Mouse (Mus musculus): ENCODE data around the gene Zfp946. TPM values are rescaled to one million over a fixed set of nuclear protein-coding genes. Genes with fewer than 3 reads are reported as not detected.

Gene Zfp946
- polyA plus RNA-seq (2015; fragmentation: Nextera tagmentation; extraction: Ambion mirVana): 5.7 and 5.9 TPM in 2 replicates

DNA sequence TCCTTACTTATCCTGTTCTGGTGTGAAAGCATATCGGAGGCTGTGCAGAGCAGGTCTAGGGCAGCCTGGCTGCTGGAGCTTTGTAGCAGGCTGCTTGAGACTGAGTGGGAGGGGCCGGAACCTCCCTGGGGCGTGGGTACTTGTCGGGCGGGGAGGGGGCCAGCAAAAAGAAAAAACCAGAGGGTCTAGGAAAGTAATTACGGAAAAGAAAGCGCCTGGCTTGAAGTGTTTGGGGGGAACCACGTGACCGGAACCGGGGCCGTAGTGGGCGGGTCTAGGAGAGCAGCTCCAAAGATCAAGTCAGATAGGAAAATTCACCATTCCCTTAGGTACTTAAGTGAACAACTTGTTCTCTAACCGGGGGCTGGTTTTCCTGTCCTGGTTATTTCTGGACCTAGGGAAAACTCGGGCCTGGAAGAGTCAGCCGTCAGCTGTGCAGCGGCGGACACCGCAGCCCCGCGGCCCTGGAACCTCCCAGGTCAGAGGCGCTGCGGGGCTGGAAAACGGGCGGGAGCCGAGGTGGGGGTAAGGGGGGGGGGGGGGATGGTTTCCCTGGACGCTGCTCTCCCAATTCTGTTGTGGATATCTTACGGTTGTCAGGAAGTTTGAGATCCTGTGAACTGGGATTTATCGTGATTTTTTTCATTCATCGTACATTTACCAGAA lies at the start of gene Zfp946:
Zfp946 (plus strand) TSS at position 271 of the 666 bp plus-strand sequence.
- Histone ChIP-seq H3K27me3 (replicated peaks; ENCODE audit: insufficient read depth, low read length) (no peaks in the 10 kb centered on the region), H3K36me3 (ENCODE audit: insufficient read depth, low read length) (no peaks in the 10 kb centered on the region), H3K4me1 (ENCODE audit: insufficient read depth, low read depth, low read length) (no peaks in the 10 kb centered on the region), H3K9me3 (ENCODE audit: low read length) (no peaks in the 10 kb centered on the region), H3K4me2 (replicated peaks; ENCODE audit: low read depth, low read length) (peak within 1 kb of the TSS; percentile 66), H3K9ac (replicated peaks; ENCODE audit: low read depth) (peak within 1 kb of the TSS; percentile 62), H3K4me3 (ENCODE audit: low read depth, low read length) (peak within 1 kb of the TSS; percentile 71), H3K27ac (ENCODE audit: low read length) (peak within 1 kb of the TSS; percentile 75)
- WGBS: under 1% methylated on average over 22 of the region's 29 CpGs
- DNase-seq (ENCODE audit: low spot score) (peak; percentile 92), ATAC-seq (peak; percentile 94)
- peak; percentile 15; the same call in 1 of the 2 replicates for TF ChIP-seq EP300 (IDR thresholded peaks at IDR 0.05)
- TF ChIP-seq CTCF (IDR thresholded peaks at IDR 0.05): no peak

DNA sequence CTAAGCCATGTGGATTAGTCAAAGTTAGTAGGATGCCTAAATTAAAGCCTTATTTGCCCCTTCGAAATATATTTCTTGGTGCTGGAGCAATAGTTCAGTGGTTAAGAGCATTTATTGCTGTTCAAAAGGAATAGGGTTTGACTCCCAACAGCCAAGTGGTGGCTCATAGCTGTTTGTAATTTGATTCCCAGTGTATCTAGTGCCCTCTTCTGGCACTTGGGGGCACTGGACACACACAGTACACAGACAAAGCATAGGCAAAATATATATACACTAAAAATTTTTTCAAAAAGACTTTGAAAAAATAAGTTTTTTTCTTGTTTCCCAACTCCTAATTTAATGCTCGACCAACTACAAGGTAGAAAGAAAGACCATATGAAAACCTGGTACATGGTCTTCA lies 13.3 kb upstream of the Zfp946 start:
- no peak overlapping the region for H3K27ac ChIP-seq (ENCODE audit: low read length)
- no peak overlapping the region for H3K9ac ChIP-seq (replicated peaks; ENCODE audit: low read depth)
- 73% methylated on average over 2 of the region's 2 CpGs for WGBS
- no peak overlapping the region for H3K4me3 ChIP-seq (ENCODE audit: low read depth, low read length)
- TF ChIP-seq CTCF (IDR thresholded peaks at IDR 0.05) (peak; percentile 67), EP300 (IDR thresholded peaks at IDR 0.05) (no peak)
- no peaks in the 10 kb centered on the region for H3K27me3 ChIP-seq (replicated peaks; ENCODE audit: insufficient read depth, low read length)
- no peaks in the 10 kb centered on the region for H3K36me3 ChIP-seq (ENCODE audit: insufficient read depth, low read length)
- no peak overlapping the region for H3K4me2 ChIP-seq (replicated peaks; ENCODE audit: low read depth, low read length)
- ATAC-seq: no peak
- no peaks in the 10 kb centered on the region for H3K9me3 ChIP-seq (ENCODE audit: low read length)
- peak; percentile 55 for DNase-seq (ENCODE audit: low spot score)
- no peaks in the 10 kb centered on the region for H3K4me1 ChIP-seq (ENCODE audit: insufficient read depth, low read depth, low read length)

GRCm38 (mm10) chr17:22417510-22417909 lies 6.5 kb upstream of the Zfp946 start:
- Histone ChIP-seq H3K4me3 (ENCODE audit: low read depth, low read length) (no peak overlapping the region), H3K4me2 (replicated peaks; ENCODE audit: low read depth, low read length) (no peak overlapping the region), H3K36me3 (ENCODE audit: insufficient read depth, low read length) (no peaks in the 10 kb centered on the region), H3K9ac (replicated peaks; ENCODE audit: low read depth) (no peak overlapping the region), H3K27ac (ENCODE audit: low read length) (no peak overlapping the region), H3K4me1 (ENCODE audit: insufficient read depth, low read depth, low read length) (no peaks in the 10 kb centered on the region), H3K9me3 (ENCODE audit: low read length) (no peaks in the 10 kb centered on the region), H3K27me3 (replicated peaks; ENCODE audit: insufficient read depth, low read length) (no peaks in the 10 kb centered on the region)
- TF ChIP-seq CTCF (IDR thresholded peaks at IDR 0.05) (peak; percentile 86), EP300 (IDR thresholded peaks at IDR 0.05) (no peak)
- ATAC-seq (0 out of 2 replicates have a peak, but pooled peaks have one; percentile 35), DNase-seq (ENCODE audit: low spot score) (peak; percentile 67)
- 2% methylated on average over 3 of the region's 3 CpGs for WGBS

DNA sequence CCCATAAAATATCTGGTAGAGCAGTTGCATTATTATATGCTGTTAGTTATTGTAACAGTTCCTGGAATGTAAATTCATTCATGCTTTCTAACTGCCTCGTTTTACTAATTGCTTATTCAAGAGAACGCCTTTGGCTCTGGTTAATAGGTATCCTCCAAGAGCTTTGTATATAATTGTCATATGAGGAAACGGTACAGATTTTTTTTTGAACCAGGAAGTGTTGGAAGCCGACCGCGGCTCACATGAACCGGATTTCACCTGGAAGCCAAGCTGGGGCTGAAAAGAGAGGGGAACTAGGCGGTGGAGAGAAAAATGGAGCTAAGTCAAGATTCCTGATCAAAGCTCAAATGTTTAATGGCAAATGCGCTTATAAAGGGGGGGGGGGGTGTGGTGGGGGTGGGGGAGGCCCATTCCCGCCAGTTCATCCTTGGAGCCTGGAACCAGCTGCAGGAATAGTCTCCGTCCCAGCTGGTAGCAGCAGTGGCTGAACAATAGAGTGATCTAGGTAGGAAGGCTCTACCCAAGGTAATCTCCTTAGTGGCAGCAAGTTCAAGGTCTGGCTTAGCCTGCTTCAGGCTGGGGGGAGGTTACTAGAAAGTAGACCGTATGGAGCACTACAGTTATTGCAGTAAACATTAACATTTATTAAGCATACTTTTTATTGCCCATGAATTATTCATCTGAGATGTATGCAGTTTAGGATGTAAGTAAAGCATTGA lies 773 bp downstream of the Zfp946 start:
- H3K9me3 ChIP-seq (ENCODE audit: low read length): no peaks in the 10 kb centered on the region
- no peaks in the 10 kb centered on the region for H3K4me1 ChIP-seq (ENCODE audit: insufficient read depth, low read depth, low read length)
- peak overlapping the region; percentile 75; the same call in 1 of the 2 replicates for H3K27ac ChIP-seq (ENCODE audit: low read length)
- peak overlapping the region; percentile 71 for H3K4me3 ChIP-seq (ENCODE audit: low read depth, low read length)
- H3K9ac ChIP-seq (replicated peaks; ENCODE audit: low read depth): peak overlapping the region; percentile 62
- H3K36me3 ChIP-seq (ENCODE audit: insufficient read depth, low read length): no peaks in the 10 kb centered on the region
- DNase-seq (ENCODE audit: low spot score) (peak; percentile 43), ATAC-seq (0 out of 2 replicates have a peak, but pooled peaks have one; percentile 6)
- H3K27me3 ChIP-seq (replicated peaks; ENCODE audit: insufficient read depth, low read length): no peaks in the 10 kb centered on the region
- H3K4me2 ChIP-seq (replicated peaks; ENCODE audit: low read depth, low read length): peak overlapping the region; percentile 66
- no peak for TF ChIP-seq CTCF (IDR thresholded peaks at IDR 0.05)
- no peak for TF ChIP-seq EP300 (IDR thresholded peaks at IDR 0.05)
- WGBS: 3% methylated on average over 12 of the region's 12 CpGs

DNA sequence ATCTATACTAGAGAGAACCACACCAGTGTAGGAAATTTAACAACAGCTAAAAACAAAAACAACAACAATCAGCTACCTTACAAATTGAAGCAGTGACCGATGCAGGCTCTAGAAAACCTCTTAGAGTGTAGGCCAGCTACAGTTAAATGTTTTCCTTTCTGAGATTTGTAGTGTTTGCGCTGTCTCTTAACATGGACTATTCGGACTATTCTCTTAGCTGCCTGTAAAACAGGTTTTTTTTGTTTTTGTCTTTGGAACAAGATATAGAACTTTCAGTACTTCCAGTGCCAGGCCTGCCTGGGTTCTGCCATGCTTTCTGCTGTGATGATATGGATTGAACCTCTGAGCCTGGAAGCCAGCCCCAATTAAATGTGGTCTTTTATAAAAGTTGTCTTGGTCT lies 23.7 kb downstream of the Zfp946 start:
- peak; percentile 62 for DNase-seq (ENCODE audit: low spot score)
- no peaks in the 10 kb centered on the region for H3K36me3 ChIP-seq (ENCODE audit: insufficient read depth, low read length)
- no peak overlapping the region; the same call in 1 of the 2 replicates for H3K4me2 ChIP-seq (replicated peaks; ENCODE audit: low read depth, low read length)
- no peak overlapping the region for H3K4me3 ChIP-seq (ENCODE audit: low read depth, low read length)
- ATAC-seq: peak; percentile 57
- H3K4me1 ChIP-seq (ENCODE audit: insufficient read depth, low read depth, low read length): no peaks in the 10 kb centered on the region
- H3K27ac ChIP-seq (ENCODE audit: low read length): peak overlapping the region; percentile 0; the same call in 1 of the 2 replicates
- 57% methylated on average over 3 of the region's 3 CpGs for WGBS
- TF ChIP-seq EP300 (IDR thresholded peaks at IDR 0.05): no peak
- TF ChIP-seq CTCF (IDR thresholded peaks at IDR 0.05): no peak
- H3K9me3 ChIP-seq (ENCODE audit: low read length): no peaks in the 10 kb centered on the region
- no peak overlapping the region for H3K9ac ChIP-seq (replicated peaks; ENCODE audit: low read depth)
- H3K27me3 ChIP-seq (replicated peaks; ENCODE audit: insufficient read depth, low read length): no peaks in the 10 kb centered on the region

DNA sequence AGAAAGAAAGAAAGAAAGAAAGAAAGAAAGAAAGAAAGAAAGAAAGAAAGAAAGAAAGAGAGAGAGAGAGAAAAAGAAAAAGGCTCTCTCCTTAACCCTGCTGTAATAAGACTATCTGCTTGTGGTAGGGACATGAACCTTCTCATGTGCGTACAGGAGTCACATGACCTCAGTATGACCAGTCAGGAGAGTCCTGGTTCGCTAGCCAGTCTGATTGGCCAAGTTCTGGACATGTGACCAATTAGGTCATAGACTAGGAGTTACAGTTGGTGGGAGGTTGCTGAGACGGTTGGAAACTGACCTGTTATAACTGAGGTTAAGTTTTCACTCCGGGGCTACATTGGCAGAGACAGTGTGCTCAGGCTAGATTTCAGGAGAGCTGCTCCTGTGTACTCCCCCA lies 73.1 kb downstream of the Zfp946 start:
- Histone ChIP-seq H3K27ac (ENCODE audit: low read length) (no peak overlapping the region), H3K4me3 (ENCODE audit: low read depth, low read length) (no peak overlapping the region), H3K36me3 (ENCODE audit: insufficient read depth, low read length) (no peaks in the 10 kb centered on the region), H3K4me2 (replicated peaks; ENCODE audit: low read depth, low read length) (no peak overlapping the region), H3K27me3 (replicated peaks; ENCODE audit: insufficient read depth, low read length) (no peaks in the 10 kb centered on the region), H3K9ac (replicated peaks; ENCODE audit: low read depth) (no peak overlapping the region), H3K4me1 (ENCODE audit: insufficient read depth, low read depth, low read length) (no peaks in the 10 kb centered on the region), H3K9me3 (ENCODE audit: low read length) (no peaks in the 10 kb centered on the region)
- 62% methylated on average over 4 of the region's 4 CpGs for WGBS
- no peak for DNase-seq (ENCODE audit: low spot score)
- no peak for ATAC-seq
- TF ChIP-seq EP300 (IDR thresholded peaks at IDR 0.05) (no peak), CTCF (IDR thresholded peaks at IDR 0.05) (no peak)

Other genes with a start within 250 kb of the Zfp946 start
- gene Zfp994, start 198.6 kb upstream of the Zfp946 start, polyA plus RNA-seq (2015; fragmentation: Nextera tagmentation; extraction: Ambion mirVana): 2.8 and 3.0 TPM in 2 replicates
- gene CT030661.1, start 109.4 kb upstream of the Zfp946 start, polyA plus RNA-seq (2015; fragmentation: Nextera tagmentation; extraction: Ambion mirVana): 9.5 and 10.5 TPM in 2 replicates
- gene Zfp944, start 62.8 kb upstream of the Zfp946 start, polyA plus RNA-seq (2015; fragmentation: Nextera tagmentation; extraction: Ambion mirVana): 8.5 and 9.1 TPM in 2 replicates
- 7.4 and 8.5 TPM in 2 replicates for gene Zfp758, start 62.8 kb upstream of the Zfp946 start, polyA plus RNA-seq (2015; fragmentation: Nextera tagmentation; extraction: Ambion mirVana)
- gene Vmn2r111, start 149.3 kb downstream of the Zfp946 start, polyA plus RNA-seq (2015; fragmentation: Nextera tagmentation; extraction: Ambion mirVana): not detected in 2 replicates
- not detected in 2 replicates for gene Vmn2r112, start 176.7 kb downstream of the Zfp946 start, polyA plus RNA-seq (2015; fragmentation: Nextera tagmentation; extraction: Ambion mirVana)